Mouse (Mus musculus): ENCODE results near the gene Gm43064.

GRCm38 (mm10) chr3:103862721-103863220 lies 53.4 kb downstream of the Gm43064 start:
- TF ChIP-seq CTCF (IDR thresholded peaks at IDR 0.05; ENCODE audit: borderline replicate concordance, insufficient read depth, low read depth, low read length) (no peak), POLR2A (IDR thresholded peaks at IDR 0.05; ENCODE audit: borderline replicate concordance, insufficient read depth, low read length) (no peak)
